Mouse (Mus musculus) kidney, adult 2 months (tissue): Measurements from ENCODE around the gene Ncdn. TPM values are rescaled to one million over a fixed set of nuclear protein-coding genes. Genes with fewer than 3 reads are reported as not detected.
A peak's percentile ranks its signal among the peaks of the same experiment; 100 is the strongest.

ENCODE experiments used
- DNase-seq: peaks from one replicate; pipeline ENCODE4 v3.0.0; 2021
- H3K27ac ChIP-seq: fragments of 200-500 bp; 2 replicates; pipeline ENCODE4 v1.5.1; 2012; ENCODE audit warnings: low read depth, low read length, control low read depth, inconsistent platforms; ENCODE audit not compliant: insufficient read depth
- H3K27me3 ChIP-seq: fragments of 200-500 bp; replicated peaks from 2 replicates; pipeline ENCODE4 v1.6.1; 2012; ENCODE audit warnings: mild to moderate bottlenecking, moderate library complexity, low read length, inconsistent platforms; ENCODE audit not compliant: control insufficient read depth, insufficient read depth
- H3K36me3 ChIP-seq: fragments of 200-500 bp; 2 replicates; pipeline ENCODE4 v1.6.1; 2012; ENCODE audit warnings: mild to moderate bottlenecking, moderate library complexity, low read length, inconsistent platforms; ENCODE audit not compliant: control insufficient read depth, insufficient read depth
- H3K4me1 ChIP-seq: fragments of 200-500 bp; 2 replicates; pipeline ENCODE4 v1.6.1; 2011; ENCODE audit warnings: low read length; ENCODE audit not compliant: control insufficient read depth, insufficient read depth
- H3K4me3 ChIP-seq: fragments of 200-500 bp; 2 replicates; pipeline ENCODE4 v1.5.1; 2011; ENCODE audit warnings: mild to moderate bottlenecking, low read depth, low read length, control low read depth; ENCODE audit not compliant: insufficient read depth
- CTCF ChIP-seq: fragments of 200-500 bp; conservative IDR thresholded peaks from 2 replicates; pipeline ENCODE4 v1.5.1; 2011; ENCODE audit warnings: low read depth, mild to moderate bottlenecking, control low read depth, low read length, moderate library complexity, mixed read lengths; ENCODE audit not compliant: insufficient read depth, insufficient read length
- POLR2A ChIP-seq: fragments of 200-500 bp; IDR thresholded peaks from one replicate; pipeline ENCODE4 v1.6.1; 2011; ENCODE audit warnings: low read depth, low read length, control low read depth
- WGBS: fragments of 180-500 bp; shearing (Covaris S2); methylation state at CpG from one replicate; pipeline ENCODE4 v1.1.7; 2018; 5-methylcytosine and 5-hydroxymethylcytosine counted together
- polyA plus RNA-seq: library from polyadenylated mRNA; depleted of rRNA; stranded (reverse); fragments of >200 nt; gene quantifications from 2 replicates; pipeline ENCODE4 v1.2.3, GENCODE M21; 2012

Gene Ncdn
- polyA plus RNA-seq, 1 experiment: 26.0 TPM

- Histone ChIP-seq H3K4me3 (no peak overlapping the region), H3K27ac (no peak overlapping the region), H3K36me3 (no peaks in the 10 kb centered on the region), H3K27me3 (no peaks in the 10 kb centered on the region), H3K4me1 (no peaks in the 10 kb centered on the region)
- DNase-seq: no peak
- TF ChIP-seq POLR2A: no peak
- WGBS: 78% methylated on average over 12 of the region's 12 CpGs
Observed at GRCm38 (mm10) chr4:126779826-126780775, 26.9 kb upstream of the Ncdn start.

GRCm38 (mm10) chr4:126779148-126779581, 25.9 kb upstream of the Ncdn start:
- H3K36me3 ChIP-seq: no peaks in the 10 kb centered on the region
- H3K4me1 ChIP-seq: no peaks in the 10 kb centered on the region
- WGBS: 56% methylated on average over 8 of the region's 8 CpGs
- no peak overlapping the region for H3K4me3 ChIP-seq
- H3K27ac ChIP-seq: no peak overlapping the region
- H3K27me3 ChIP-seq: no peaks in the 10 kb centered on the region
- no peak for DNase-seq
- TF ChIP-seq CTCF (no peak), POLR2A (no peak)

GRCm38 (mm10) chr4:126775182-126775581, 21.9 kb upstream of the Ncdn start:
- Histone ChIP-seq H3K36me3 (no peaks in the 10 kb centered on the region), H3K27me3 (no peaks in the 10 kb centered on the region), H3K4me3 (no peak overlapping the region), H3K4me1 (no peaks in the 10 kb centered on the region), H3K27ac (no peak overlapping the region)
- no peak for DNase-seq
- no peak for TF ChIP-seq POLR2A
- TF ChIP-seq CTCF: no peak
- 61% methylated on average over 1 of the region's 1 CpGs for WGBS

GRCm38 (mm10) chr4:126773871-126774270, 20.6 kb upstream of the Ncdn start:
- 95% methylated on average over 6 of the region's 6 CpGs for WGBS
- no peaks in the 10 kb centered on the region for H3K27me3 ChIP-seq
- TF ChIP-seq CTCF (no peak), POLR2A (no peak)
- no peak overlapping the region for H3K27ac ChIP-seq
- no peak for DNase-seq
- no peaks in the 10 kb centered on the region for H3K36me3 ChIP-seq
- H3K4me1 ChIP-seq: no peaks in the 10 kb centered on the region
- H3K4me3 ChIP-seq: no peak overlapping the region

GRCm38 (mm10) chr4:126770831-126771230, 17.6 kb upstream of the Ncdn start:
- no peak overlapping the region for H3K4me3 ChIP-seq
- no peak for DNase-seq
- H3K4me1 ChIP-seq: no peaks in the 10 kb centered on the region
- 89% methylated on average over 4 of the region's 4 CpGs for WGBS
- TF ChIP-seq CTCF (no peak), POLR2A (no peak)
- no peak overlapping the region for H3K27ac ChIP-seq
- no peaks in the 10 kb centered on the region for H3K36me3 ChIP-seq
- no peaks in the 10 kb centered on the region for H3K27me3 ChIP-seq

GRCm38 (mm10) chr4:126769800-126770563, 16.7 kb upstream of the Ncdn start:
- no peak for DNase-seq
- TF ChIP-seq CTCF (no peak), POLR2A (no peak)
- WGBS: 90% methylated on average over 9 of the region's 9 CpGs

GRCm38 (mm10) chr4:126763483-126763882, 10.2 kb upstream of the Ncdn start:
- Histone ChIP-seq H3K4me1 (peaks cover 13% of the 10 kb centered on the region), H3K27me3 (no peaks in the 10 kb centered on the region), H3K36me3 (peaks cover 2% of the 10 kb centered on the region; the same call in 1 of the 2 replicates), H3K4me3 (no peak overlapping the region), H3K27ac (peak overlapping the region; percentile 92; the same call in 1 of the 2 replicates)
- TF ChIP-seq POLR2A (no peak), CTCF (no peak)
- peak; percentile 19 for DNase-seq
- WGBS: 36% methylated on average over 2 of the region's 2 CpGs

More at GRCm38 (mm10) chr4:126769800-126770563, 16.7 kb upstream of the Ncdn start:
- no peak overlapping the region for H3K4me3 ChIP-seq
- no peaks in the 10 kb centered on the region for H3K4me1 ChIP-seq
- H3K36me3 ChIP-seq: no peaks in the 10 kb centered on the region
- H3K27me3 ChIP-seq: no peaks in the 10 kb centered on the region
- no peak overlapping the region for H3K27ac ChIP-seq
